Mouse (Mus musculus) R1 (cell line): ENCODE results near the gene Dusp15.

Experiments
- DNase-seq: peaks from one replicate; pipeline ENCODE4 v3.0.0-alpha.2; 2018; ENCODE audit warnings: low read depth, low spot score

The Dusp15 gene

GRCm38 (mm10) chr2:152951065-152951849 is at the start of gene Dusp15:
Gene Dusp15 (minus strand): TSS chr2:152951698.
- peak; percentile 27 for DNase-seq

DNA sequence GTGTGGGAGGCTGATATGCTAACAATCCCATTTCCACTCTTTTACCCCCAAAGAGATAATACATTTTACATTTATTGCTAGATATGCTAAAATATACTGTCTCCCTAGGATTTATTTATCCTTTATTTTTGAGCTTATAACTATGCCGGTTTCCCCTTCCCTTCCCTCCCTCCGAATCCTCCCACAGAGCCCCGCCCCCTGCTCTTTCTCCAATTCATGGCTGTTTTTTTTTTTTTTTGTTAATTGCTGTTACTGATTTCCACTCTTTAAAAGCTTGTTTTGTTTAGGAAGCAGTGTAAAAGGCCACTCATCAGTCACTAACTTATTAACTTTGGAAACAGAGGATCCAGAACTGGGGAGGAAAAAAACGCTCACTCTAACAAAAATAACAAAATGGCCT is 45.5 kb upstream of the Dusp15 start:
- DNase-seq: no peak

- no peak for DNase-seq
Observed at GRCm38 (mm10) chr2:152991529-152991928, 40.0 kb upstream of the Dusp15 start.

DNA sequence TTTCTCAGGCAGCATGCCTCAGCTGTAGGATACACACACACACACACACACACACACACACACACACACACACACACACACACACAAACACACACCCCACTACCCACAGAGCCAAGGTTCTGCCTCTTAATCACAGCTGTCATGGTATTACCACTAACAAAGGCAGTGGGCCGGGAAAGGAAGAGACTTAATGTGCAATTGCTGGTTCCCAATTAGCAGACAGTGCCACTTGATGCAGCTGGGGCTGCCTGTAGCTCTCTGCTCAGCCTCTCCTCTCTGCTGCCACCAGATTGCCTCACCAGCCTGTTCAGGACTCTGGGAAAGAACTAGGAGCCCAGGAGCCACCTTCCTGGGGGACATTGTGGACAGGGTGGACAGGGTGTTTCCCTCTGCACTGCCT is 34.1 kb upstream of the Dusp15 start:
- no peak for DNase-seq

GRCm38 (mm10) chr2:152976991-152977390 is 25.5 kb upstream of the Dusp15 start:
- DNase-seq: no peak

- DNase-seq: no peak
Observed at GRCm38 (mm10) chr2:152965555-152965954, 14.1 kb upstream of the Dusp15 start.

DNA sequence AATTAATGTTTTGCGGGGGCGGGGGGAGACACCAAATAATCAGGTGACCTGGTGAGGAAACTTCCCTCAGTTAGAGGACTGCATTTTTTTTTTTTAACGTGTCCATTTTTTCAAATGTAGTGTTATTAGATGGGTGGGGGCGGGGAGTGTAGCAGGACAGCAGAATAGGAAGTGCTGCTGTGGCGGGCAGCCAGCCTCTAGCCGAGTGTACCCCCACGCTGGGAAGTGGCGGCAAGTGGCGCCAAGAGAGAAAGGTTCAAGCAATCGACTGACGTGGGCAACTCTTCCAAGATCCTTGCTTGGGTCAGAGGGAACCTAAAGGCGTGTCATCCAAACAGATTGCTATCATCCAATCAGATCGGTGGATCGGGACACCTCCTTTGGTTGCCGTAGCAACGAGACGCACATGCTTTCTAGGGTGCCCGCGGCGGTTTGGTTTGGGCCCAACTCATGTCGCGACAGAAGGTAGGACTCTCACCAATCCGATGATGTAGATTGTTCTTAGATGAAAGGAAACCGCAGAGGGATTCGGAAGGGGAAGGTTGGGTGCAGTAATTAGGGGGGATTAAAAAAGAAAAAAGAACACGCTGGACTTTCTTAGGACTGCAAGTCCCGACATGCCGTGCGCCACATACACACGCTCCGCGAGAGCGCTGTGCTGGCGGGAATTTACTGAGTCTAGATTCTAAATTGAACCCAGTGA is 10.7 kb upstream of the Dusp15 start, which contains the start of gene Ttll9:
Ttll9 (plus strand) TSS at position 395 of the 703 bp plus-strand sequence.
- DNase-seq: peak; percentile 97

DNA sequence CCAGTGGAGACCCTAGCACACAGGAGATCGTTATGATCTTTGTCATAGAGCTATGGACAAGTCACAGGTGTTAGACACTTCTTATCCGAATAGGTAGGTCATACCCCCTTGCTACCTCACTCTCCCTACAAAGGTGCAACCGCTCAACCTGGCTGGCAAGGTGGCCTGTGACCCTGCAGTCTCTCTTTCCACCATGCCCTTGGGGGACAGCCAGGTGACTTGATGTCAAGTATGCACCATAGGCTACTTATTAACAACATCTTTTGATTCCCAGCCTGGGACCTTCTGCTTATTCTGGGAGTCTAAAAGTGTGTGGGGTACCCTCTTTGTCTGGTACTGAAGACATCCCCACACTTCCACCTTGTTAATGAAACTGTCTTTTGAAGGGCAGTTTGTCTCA is 6.6 kb upstream of the Dusp15 start:
- DNase-seq: no peak

GRCm38 (mm10) chr2:152951850-152952720 is 587 bp upstream of the Dusp15 start:
- no peak for DNase-seq

- DNase-seq: no peak
Observed at GRCm38 (mm10) chr2:152950358-152951064, 987 bp downstream of the Dusp15 start.

DNA sequence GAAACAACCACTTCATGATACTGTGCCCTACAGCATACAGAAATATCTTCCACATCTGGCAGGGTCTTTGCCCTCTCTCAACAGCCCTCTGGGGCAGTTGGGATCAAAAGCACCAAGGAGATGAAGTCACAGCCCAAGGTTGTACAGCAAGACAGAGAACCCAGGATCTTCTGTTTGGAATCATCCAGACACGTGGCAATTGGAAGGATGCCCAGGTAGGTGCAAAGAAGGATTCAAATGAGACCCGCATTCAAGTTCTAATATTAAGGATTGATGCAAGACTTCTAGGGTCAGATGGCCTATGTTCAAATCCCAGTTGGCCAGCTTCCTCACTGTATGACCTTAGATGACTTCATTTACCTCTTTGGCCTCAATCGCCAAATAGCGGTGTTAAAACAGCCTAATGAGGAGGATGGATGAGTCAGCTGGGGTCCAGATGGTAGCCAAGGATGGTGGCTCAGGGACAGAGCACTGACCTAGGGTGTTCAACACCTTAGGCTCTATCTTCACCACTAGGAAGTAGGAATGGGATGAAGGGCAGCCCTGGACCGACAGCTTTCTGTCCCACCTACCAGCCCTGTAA is 3.0 kb downstream of the Dusp15 start:
- DNase-seq: no peak

- DNase-seq: no peak
Observed at GRCm38 (mm10) chr2:152947098-152947497, 4.4 kb downstream of the Dusp15 start.

DNA sequence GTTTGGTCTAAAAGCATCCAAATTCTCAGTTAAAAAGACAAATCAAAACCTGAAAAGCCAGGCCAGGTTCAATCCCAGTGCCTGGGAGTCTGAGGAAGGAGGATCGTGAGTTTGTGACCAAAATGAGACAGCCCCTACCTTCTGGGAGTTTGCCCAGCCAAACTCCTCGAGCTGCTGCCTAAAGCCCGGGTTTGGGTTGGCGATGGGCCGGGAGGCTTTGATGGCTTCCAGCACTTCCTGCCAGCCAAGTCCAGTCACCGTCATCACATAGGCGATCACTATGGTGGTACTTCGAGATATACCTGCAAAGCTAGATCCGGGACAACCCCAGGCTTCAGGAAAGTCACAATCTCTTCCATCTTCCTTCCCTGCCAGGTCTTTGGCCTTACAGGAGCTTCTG is 7.5 kb downstream of the Dusp15 start:
- no peak for DNase-seq

DNA sequence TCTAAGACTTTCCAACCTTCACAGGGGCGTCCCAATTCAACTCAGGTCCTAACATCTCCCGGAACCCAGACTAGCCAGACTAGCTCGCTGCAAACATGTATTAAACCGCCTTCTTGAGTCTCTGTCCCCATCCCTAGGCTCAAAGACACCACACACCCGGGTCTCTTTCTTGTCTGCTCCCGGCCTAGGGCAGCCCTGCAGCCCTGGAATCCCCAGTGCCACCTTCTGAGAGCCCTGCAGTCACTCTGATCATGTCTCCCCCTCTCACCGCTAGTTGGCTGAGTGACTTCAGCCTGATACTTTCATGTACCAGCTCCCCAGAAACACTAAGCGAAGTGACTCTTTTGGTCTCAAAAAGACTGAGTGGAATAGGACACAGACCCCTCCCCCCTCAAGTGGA is 7.9 kb downstream of the Dusp15 start:
- no peak for DNase-seq

GRCm38 (mm10) chr2:152942898-152943515 is 8.5 kb downstream of the Dusp15 start:
- no peak for DNase-seq

DNA sequence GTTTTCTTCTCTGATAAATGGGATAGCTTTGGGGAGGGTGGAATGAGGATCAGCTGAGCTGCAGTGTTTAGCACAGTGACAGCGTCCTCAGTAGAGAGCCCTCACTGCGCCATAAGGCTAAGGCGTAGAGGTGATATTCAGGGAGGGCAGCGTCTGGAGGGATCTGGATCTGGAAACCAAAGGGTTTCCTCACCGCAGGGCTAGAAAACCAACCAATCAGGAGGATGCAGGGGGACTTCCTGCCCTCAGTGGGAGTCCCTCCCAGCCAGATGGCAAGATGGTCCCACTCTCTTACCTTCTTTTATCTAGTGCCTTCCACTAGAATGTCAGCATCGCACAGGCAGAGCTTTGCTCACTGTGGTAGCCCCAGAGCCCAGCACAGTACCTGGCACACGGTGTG is 9.7 kb downstream of the Dusp15 start:
- no peak for DNase-seq

GRCm38 (mm10) chr2:152941106-152941505 is 10.4 kb downstream of the Dusp15 start:
- DNase-seq: no peak

GRCm38 (mm10) chr2:152939846-152940245 is 11.7 kb downstream of the Dusp15 start:
- peak; percentile 58 for DNase-seq

DNA sequence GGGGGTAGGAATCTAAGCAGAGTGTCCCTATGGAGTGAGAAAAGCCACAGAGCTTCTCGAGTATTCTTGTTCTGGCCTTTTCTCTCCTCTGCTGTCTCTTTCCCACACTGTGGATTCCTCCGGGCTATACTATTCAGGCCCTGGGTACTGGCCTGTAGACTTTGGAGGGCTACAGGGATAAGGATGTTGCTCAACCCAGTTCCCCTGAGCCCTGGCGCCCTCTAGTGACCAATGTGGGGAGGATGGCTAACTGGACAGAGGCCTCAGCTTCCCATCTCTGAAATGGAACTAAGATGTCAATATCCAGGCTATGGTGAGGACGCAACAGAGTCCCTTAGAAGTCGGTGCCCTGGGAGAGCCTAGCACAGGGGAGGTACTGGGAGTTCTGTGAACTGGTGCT is 17.9 kb downstream of the Dusp15 start:
- peak; percentile 71 for DNase-seq

DNA sequence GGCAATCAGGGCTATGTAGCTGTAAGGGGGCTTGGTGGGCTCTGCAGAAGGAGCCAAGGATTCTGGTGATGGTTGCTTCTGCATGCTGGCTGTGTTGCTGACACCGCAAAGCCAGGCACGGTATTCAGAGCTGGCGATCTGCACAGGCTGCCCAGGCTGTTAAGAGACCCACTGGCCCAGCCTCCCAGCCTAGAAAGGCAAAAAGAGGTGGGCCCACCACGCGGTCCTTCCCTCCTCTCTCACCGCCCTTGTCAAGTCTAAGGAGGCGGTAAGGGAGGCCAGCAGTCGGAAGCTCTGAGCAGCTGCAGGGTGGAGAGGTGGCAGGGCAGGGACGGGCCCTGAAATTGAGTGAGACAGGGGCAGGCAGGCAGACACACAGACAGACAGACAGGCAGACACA is 18.4 kb downstream of the Dusp15 start, which contains the start of gene Foxs1:
Foxs1 (minus strand) TSS at position 161 of the 400 bp plus-strand sequence.
- no peak for DNase-seq
